Mouse (Mus musculus) erythroblast, embryonic 14.5 days (primary cell): ENCODE results near the gene Itgb2.

ENCODE experiments used
- GATA1 ChIP-seq: IDR thresholded peaks from 2 replicates; pipeline ENCODE4 v1.6.1; 2012; ENCODE audit warnings: low read length, inconsistent platforms, mixed read lengths
- TAL1 ChIP-seq: IDR thresholded peaks from 3 replicates; pipeline ENCODE4 v1.6.1; 2012; ENCODE audit warnings: low read length, inconsistent platforms, mixed read lengths

DNA sequence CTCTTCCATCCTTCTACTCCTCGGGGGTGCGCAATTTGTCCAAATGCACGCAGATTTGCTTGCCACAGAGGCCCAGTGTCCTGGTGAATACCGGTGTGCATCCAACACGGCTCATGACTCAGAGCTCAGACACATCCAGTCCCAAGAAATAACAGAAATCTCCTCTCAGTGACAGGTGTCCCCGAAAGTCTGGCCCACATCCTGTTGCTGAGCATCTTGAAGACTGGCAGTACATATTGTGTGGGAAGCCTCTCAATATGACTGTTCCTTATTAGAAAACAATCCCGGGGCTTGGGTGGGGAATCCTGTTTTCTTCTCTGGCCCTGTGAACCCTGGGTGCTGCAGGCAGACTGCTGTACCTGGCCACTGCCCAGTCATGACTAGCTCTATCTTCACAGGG is 26.6 kb downstream of the Itgb2 start:
- TF ChIP-seq GATA1, result no peak
- no peak for TF ChIP-seq TAL1
